Mouse (Mus musculus) fibroblast of lung, adult 2 months (primary cell): ENCODE results near the gene Eif2ak3.
A peak's percentile ranks its signal among the peaks of the same experiment; 100 is the strongest.
"Not testable (repeated sequence)": the region's sequence is repeated elsewhere in the genome, so short reads cannot be mapped to it uniquely, and the experiment has no call there.

ENCODE experiments used
- DNase-seq: peaks from one replicate; pipeline ENCODE4 v3.0.0-alpha.2; 2011; ENCODE audit warnings: low read depth

Eif2ak3 gene

GRCm38 (mm10) chr6:70844002-70844804 lies at the start of gene Eif2ak3:
TSS of gene Eif2ak3 (plus strand) at chr6:70844515.
- peak; percentile 100 for DNase-seq

- no peak for DNase-seq
These were observed 47.4 kb upstream of the Eif2ak3 start for GRCm38 (mm10) chr6:70796940-70797339.

GRCm38 (mm10) chr6:70797581-70798251 lies 46.6 kb upstream of the Eif2ak3 start:
- DNase-seq: no peak

GRCm38 (mm10) chr6:70804632-70805031 lies 39.7 kb upstream of the Eif2ak3 start:
- DNase-seq: no peak

- no peak for DNase-seq
These were observed 39.0 kb upstream of the Eif2ak3 start for GRCm38 (mm10) chr6:70805267-70805666.

- no peak for DNase-seq
These were observed 38.3 kb upstream of the Eif2ak3 start for GRCm38 (mm10) chr6:70805820-70806513.

- DNase-seq: no peak
These were observed 37.8 kb upstream of the Eif2ak3 start for GRCm38 (mm10) chr6:70806514-70806912.

GRCm38 (mm10) chr6:70810524-70810923 lies 33.8 kb upstream of the Eif2ak3 start:
- DNase-seq: no peak

- DNase-seq: peak; percentile 60
These were observed 32.5 kb upstream of the Eif2ak3 start for GRCm38 (mm10) chr6:70811557-70812525.

- DNase-seq: peak; percentile 66
These were observed 31.8 kb upstream of the Eif2ak3 start for GRCm38 (mm10) chr6:70812526-70812895.

GRCm38 (mm10) chr6:70813921-70814628 lies 30.2 kb upstream of the Eif2ak3 start:
- no peak for DNase-seq

- DNase-seq: no peak
These were observed 29.7 kb upstream of the Eif2ak3 start for GRCm38 (mm10) chr6:70814629-70814950.

GRCm38 (mm10) chr6:70815471-70815870 lies 28.8 kb upstream of the Eif2ak3 start:
- no peak for DNase-seq

GRCm38 (mm10) chr6:70821566-70821965 lies 22.7 kb upstream of the Eif2ak3 start:
- no peak for DNase-seq

GRCm38 (mm10) chr6:70822386-70822910 lies 21.9 kb upstream of the Eif2ak3 start:
- DNase-seq: no peak

- DNase-seq: not testable (repeated sequence)
These were observed 21.0 kb upstream of the Eif2ak3 start for GRCm38 (mm10) chr6:70823277-70823676.

GRCm38 (mm10) chr6:70824085-70824986 lies 20.0 kb upstream of the Eif2ak3 start:
- DNase-seq: no peak

- DNase-seq: no peak
These were observed 19.4 kb upstream of the Eif2ak3 start for GRCm38 (mm10) chr6:70824987-70825337.

- no peak for DNase-seq
These were observed 14.9 kb upstream of the Eif2ak3 start for GRCm38 (mm10) chr6:70829451-70829850.

- no peak for DNase-seq
These were observed 13.8 kb upstream of the Eif2ak3 start for GRCm38 (mm10) chr6:70830552-70830951.
